Mouse (Mus musculus): ENCODE measurements at regions not wholly inside any gene's neighbourhood (a gene's known extent, or its start where the extent isn't known, plus 50 kb on each side); places are given as distances from the start of the nearest gene placed in this dataset.
"Not testable (repeated sequence)": the region's sequence is repeated elsewhere in the genome, so short reads cannot be mapped to it uniquely, and the experiment has no call there.

DNA sequence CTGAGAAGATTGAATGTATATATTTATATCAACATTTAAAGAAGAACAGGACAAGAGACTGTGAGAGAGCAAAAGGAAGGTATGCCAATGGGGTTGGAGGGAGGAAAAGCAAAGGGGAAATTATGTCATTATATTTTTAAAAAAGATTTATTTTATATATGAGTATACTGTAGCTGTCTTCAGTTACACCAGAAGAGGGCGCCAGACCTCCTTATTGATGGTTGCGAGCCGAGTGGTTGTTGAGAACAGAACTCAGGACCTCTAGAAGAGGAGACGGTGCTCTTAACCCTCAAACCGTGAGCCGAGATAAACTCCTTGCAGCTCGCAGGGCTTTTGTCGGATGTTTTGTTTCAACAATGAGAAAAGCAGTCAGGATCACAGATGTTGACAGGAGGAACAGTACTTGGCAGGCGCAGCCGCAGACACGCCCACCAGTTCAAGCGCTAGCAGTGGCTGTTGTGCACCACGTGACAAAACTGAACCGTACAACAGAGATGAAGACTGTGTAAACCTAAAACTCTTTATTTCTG lies 158.7 kb downstream of the Mat2b start:
- no peak for DNase-seq (ENCODE audit: low read depth, low spot score)

DNA sequence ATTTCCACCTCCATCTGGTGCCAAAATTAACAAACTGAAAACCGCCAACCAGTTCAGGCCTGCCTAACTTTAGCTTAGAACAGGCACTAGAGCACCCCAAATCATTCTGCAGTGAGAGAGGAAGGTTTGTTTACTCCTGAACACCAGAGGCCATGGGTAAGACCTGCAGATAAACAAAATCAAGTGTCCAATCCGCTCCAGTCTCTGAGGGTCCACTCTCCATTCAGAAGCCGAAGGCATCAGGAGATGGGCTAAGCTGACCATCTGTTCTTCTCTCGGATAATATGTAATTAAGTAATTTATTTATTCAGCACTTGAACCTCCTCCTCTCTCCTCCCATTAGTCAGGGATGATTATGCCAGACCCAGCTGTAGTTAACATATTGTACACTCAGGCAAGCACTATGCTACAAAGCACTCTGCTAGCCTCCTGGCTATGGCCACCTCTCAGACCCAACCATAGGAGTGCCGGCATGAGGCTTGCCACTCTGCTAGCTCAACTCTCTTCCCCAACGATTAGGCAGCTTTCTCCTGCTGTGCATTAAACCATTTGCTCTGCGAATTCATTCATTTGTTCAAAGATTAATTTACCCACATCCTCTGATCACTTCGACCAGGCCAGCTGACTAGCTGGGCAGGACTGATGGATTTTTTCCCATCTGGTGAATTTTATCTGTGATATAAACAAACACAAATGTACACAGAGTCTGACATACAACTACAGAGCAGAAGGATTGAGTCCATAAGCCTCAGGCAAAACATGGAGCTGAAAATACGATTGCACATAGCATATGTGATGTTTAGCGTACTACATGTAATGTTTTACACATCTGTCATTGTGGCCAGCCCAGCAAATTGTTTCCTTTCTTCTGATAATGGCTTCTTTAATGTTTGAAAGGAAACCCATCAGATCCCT lies 184.4 kb downstream of the Mat2b start:
- DNase-seq (ENCODE audit: low read depth, low spot score): no peak

DNA sequence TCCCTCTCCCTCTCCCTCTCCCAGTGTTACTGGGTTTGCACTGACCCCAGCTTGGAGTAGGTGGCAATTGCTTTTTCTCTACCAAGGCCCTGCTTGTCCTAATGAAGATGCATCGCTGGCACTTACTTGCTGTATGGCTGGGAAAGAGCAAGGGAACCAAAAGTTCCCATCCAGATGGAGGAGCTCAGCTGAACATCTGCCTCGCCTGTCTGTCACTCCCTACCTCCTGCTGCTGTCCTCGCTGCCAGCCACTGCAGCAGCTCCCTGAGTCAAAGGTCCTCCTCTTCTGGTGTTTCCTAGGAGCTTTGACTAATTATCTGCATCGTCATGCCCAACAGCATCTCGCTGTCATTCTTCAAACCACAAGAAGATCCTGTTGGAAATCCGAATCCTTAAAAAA lies 203.4 kb downstream of the Mat2b start:
- no peak for DNase-seq (ENCODE audit: low read depth, low spot score)

DNA sequence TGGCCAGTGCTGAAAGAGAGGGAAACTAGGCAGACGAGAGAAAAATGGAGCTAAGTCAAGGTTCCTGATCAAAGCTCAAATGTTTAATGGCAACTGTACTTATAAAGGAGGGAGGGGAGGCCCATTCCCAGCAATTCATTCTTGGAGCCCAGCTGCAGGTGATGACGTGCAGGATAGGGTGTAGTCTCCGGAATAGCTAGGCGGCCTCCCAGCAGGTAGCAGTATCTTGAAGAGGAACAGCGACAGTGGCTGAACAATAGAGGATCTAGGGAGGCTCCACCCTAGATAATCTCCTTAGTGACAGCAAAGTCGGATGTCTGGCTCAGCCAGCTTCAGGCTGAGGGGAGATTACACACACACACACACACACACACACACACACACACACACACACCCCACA lies 216.8 kb downstream of the Mat2b start:
- not testable (repeated sequence) for DNase-seq (ENCODE audit: low read depth, low spot score)

DNA sequence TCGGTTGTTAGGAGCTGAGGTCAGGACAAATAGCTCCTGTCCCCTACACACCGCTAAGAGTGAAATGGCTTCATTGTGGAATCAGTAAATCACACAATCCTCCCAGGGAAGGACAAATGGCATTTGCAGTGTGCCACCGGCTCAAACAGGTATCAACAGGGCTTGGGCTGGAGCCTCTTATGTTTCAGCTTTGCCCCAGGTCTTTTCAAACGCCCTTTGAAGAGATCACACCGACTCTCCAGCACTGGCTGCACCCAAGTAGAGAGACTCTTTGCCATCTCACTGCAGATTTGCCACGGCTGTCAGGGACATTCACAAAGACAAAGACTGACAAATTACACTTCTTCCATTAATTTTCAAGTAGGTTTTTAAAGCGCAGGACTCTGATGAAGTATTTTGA lies 217.7 kb downstream of the Mat2b start:
- no peak for DNase-seq (ENCODE audit: low read depth, low spot score)

DNA sequence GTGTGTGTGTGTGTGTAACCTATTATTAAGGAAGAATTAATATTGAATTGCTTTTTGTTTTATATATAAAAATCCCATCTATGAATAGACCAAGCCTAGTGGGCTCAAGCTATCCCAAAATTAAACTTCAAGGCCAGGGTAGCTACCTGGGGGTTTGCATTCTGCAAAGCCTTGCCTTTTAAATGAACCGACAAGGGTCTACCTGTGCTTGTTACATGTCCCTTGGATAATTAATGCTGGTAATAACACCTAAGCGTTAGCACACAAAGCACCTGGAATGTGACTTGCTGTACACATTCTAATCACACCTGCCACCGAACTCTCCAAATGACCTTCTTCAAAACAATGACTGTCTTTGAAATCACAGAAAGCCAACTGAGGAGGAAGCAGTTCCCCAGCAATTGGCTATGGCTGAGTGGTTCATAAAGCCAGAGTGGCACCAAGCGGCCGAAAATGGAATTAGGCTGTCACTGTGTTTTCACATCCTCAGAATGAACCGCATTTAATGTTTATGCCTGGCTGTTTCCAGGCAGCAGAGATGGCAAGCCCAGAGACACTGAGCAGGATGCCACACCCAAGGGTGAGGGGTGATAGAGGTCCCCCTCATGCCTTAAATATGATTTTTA lies 225.8 kb downstream of the Mat2b start:
- peak; percentile 25 for DNase-seq (ENCODE audit: low read depth, low spot score)

DNA sequence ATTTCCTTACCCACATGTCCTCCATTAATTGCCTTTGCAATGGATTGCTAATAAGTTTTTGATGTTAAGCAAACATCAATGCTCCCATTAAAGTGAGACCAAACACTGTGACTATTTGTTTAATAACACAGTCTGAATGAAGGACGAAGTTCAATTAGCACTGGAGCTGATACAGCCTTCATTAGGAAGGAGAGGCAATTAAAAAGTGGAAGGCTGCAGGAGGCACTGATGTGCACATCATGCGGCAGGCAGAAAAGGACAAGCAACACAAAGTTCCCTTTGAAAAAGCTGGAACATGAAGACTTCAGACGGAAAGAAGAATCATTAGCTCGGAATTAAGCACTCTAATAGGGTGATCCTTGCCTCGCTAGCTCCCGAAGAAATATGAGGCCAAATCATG lies 238.4 kb downstream of the Mat2b start:
- no peak for DNase-seq (ENCODE audit: low read depth, low spot score)

DNA sequence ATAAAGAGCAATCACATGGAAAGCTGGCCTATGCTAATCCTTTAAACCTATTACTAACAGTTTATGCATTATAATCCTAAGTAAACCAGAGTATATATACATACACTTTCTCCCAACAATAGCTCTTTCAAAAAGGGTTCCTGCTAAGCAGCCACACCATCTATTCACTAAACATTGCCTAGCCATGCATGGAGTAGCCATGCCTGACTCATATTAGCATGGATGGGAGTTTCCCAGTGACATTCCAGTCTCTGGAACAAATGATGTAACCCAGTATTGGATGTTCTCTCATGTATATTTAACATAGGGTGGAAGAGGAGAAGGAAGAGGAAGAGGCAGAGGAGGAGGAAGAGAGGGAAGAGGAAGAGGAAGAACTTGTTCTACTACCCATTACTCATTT lies 240.0 kb downstream of the Mat2b start:
- not testable (repeated sequence) for DNase-seq (ENCODE audit: low read depth, low spot score)

DNA sequence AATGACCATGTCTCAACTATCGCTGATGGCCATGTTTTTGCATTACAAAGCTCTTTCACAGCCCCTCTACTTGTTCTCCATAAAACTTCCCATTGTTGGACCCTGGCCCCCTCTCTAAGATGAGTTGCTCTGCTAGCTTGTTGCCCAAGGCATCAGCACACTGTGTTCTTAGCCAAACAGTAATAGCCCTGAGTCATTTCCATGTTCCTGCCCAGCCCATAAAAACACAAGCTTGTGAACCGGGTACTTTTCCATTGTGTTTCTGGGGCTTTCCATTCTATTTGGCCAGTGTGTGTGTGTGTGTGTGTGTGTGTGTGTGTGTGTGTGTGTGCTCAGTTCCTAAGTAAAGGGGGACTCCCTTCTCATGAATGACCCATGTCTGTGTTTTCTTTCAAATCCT lies 248.2 kb downstream of the Mat2b start:
- DNase-seq (ENCODE audit: low read depth, low spot score): no peak

DNA sequence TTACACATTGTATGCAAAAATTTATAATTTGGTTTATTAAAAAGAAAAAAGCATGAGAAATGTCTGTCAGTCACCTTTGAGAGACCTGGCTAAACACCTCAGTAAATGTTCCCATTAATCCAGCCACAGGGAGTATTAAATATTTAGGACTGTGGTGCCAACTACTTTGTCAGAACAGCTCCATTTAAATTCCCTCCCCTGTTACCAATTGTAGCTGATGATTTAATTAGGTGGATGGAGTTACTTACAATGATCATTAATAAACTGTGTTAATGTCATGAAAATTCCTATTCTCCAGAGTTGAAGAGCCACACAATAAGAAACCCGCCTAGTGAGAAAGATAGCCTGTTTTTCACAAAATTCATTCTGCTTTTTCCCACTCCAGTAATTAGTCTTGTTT lies 261.0 kb downstream of the Mat2b start:
- DNase-seq (ENCODE audit: low read depth, low spot score): no peak

DNA sequence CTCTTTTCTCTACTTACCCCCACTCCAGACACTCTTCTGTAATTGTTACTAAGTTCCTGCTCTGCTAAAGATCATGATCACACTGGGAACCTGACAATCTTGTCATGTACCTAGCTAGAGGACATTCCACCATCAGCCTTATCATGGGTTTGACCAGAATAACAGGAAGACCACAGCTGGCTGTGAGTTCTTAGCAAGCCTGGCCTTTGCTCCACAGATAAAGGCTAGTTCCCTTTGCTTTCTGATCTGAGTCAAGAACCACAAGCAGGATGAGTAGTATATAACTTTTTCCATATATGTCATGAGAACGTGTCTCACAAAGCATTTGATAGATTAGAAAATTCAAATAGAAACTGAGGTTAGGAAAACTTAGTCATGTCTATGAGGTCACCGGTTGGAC lies 266.1 kb downstream of the Mat2b start:
- no peak for DNase-seq (ENCODE audit: low read depth, low spot score)

DNA sequence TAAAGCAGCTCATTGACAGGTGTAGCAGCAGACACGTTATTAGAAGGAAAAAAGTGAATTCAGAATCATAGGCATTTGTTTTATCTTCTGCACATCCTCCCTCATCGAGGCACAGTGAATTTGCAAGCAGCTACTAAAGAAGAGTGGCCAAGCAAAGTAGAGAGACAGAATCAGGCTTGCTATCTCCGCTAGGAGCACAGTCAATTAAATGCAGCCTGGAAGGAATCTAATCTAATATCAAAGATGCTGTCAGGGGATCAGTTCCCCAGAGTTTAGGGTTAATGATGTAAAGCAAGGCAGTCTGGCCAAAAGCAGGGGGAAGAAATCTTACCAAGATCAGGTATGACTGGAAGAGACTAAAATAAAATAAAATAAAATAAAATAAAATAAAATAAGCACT lies 270.7 kb downstream of the Mat2b start:
- no peak for DNase-seq (ENCODE audit: low read depth, low spot score)

DNA sequence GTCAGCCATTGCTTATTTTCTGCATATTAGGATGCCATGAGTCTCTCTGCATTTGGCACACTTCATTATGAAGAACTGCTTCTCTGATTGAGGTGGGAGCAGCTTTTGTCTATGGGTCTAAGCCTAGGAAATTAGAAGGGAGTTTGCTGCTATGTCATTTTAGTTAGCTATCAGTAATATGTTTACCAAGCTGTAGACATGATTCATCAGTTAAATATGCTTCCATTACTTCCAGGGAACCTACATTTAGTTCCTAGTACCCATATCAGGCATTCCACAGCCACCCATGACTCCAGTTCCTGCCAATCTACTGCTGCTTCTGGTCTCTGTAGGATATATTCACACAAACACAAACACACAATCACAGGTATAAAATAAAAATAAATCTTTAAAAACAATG lies 287.4 kb downstream of the Mat2b start:
- no peak for DNase-seq (ENCODE audit: low read depth, low spot score)

DNA sequence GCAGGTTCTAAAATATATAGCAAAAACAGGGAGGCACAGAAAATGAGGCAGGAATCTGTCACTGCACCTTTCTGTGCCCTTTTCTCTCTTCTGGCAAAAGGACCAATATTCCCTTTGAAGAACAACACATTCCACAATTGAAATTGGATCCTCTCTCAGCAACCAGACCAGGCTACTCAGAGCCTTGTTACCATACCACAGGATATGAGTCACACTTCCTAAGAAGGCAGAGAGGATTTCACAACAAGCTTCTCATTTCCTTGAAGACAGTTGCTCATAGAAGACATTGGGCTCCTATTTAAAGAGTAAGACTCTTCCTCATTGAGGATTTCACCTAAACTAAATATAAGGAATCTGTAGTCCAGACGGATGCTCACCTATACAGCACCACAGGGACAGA lies 292.8 kb downstream of the Mat2b start:
- DNase-seq (ENCODE audit: low read depth, low spot score): no peak

DNA sequence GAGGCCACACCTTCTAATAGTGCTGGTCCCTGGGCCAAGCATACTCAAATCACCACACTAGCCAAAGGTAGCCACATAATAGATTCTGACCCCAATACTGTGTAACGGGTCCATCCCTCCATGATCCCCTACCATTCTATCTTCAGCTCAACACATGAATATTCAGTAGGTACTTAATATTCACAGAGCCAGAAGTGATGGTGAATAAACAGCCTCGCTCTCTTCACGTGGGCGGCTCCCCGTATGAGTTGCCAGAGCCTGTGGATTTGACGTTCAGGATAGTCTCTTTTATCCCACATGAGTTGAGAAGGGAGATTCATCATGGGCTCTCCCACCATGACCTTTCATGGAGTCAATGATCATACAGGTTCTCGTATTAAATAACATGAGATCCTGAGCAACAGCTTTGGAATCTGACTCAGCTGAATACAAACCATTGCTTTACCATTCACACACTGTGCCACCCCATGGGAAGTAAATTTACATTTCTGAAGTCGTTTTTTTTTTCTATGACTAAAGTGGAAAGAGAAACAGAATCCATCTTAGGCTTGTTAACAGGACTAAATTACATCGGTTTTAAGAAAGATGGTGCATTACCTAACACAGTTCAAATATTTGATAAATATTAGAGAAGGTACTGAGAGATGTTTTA lies 297.4 kb downstream of the Mat2b start:
- DNase-seq (ENCODE audit: low read depth, low spot score): no peak

DNA sequence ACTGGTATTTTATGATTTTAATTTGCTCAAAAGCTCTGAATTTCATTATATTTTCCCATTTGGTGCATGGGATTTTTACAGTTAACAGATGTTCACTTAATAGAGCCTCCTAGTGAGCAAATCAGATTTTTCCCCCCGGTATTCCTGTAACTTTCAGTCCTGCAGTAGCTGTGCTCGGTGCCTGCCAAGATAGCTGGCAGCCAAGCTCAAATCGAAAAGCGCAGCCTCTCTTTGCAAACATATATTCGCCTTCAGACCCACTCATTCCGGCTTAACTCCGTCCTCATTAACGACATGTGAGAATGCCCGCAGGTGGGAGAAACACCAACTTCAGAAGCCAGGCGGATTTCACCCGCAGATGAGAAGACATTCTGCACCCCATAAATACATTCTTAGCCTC lies 299.7 kb downstream of the Mat2b start:
- DNase-seq (ENCODE audit: low read depth, low spot score): no peak

DNA sequence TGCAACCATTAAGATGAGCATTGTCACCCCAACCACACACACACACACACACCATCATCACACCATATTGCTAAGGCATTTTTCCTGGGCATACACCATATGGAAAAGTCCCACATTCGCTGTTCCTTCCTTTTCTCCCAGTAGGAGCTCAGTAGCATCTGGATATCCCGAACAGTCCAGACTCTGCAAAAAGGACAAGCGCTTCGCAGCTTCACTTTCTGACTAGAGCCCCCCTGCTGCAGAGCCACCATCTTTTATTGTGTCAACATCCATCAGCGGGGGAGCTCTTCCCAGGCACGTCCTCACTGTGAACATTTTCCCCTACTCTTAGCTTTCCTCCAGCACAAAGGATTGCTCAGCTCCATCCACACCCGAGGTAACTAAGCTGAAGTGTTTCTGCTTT lies 300.1 kb downstream of the Mat2b start:
- DNase-seq (ENCODE audit: low read depth, low spot score): no peak

DNA sequence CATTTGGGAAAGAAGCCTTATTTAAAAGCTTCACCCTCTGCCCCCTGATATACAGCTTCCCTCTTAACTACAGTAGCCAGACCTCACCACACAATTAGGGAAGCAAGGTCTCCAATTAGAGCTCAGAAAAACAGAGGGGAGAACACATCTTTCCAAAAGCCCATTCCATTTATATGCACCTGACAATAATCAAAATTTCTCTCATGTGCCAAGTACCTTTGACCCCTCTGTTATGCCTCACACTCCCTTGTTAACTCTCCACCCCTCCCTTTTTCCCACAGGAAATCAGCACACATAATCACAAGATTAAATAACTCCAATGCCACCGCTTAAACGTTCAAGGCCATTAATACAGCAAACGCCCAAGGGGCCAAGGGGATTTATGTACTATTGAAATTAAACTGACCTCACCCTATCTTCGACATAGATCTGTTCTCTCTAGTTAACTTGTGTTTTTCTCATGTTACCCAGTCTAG lies 300.7 kb downstream of the Mat2b start:
- no peak for DNase-seq (ENCODE audit: low read depth, low spot score)

DNA sequence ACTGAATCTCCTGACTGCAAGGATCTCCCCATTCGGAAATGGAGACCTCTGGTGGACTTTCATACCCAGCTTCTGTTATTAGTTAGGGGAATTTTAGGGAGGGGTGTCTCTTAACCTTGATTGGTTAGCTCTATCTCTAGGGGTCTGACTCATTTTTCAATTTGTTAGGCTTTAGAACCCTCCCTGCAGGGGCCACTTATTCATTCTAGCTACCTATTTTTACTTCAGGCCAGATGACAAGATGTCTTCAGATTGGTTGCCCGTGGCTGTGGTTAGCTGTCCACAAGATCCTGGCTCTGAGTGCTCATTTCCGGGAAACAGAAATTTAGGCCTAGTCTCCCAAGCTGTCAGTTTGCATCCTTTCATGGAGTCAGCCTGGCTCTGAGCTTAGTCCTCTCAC lies 314.3 kb downstream of the Mat2b start:
- no peak for DNase-seq (ENCODE audit: low read depth, low spot score)

DNA sequence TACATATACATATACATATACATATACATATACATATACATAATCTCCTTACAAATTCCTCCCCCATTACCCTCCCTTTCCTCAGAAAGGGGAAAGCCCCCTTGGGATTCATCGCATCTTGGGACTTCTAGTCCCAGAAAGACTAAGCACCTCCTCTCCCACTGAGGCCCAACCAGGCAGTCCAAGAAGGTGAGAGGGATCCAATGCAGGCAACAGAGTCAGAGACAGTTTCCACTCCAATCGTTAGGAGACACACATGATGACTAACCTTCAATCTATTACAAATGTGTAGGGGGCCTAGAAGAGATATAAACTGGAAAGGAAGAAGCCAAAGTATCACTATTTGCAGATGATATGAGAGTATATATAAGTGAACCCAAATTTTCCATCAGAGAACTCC lies 323.3 kb downstream of the Mat2b start:
- DNase-seq (ENCODE audit: low read depth, low spot score): no peak

DNA sequence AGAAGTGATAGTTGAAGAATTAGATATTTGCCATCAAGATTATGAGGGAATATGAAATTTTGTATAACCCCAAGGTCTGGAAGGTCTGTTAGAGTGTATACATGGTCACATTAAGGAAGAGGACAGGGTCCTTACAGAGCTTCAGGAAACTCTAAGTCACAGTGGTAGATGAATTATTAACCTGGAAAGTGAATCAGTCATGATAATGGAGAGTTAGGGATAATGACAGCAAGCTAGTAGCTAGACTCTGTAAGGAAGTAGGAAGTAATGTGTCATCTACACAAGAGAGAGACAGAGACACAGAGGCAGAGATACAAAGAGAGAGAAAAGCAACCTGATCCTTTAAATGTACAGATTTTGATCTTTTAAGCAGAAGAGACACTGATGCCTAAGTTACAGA lies 328.4 kb downstream of the Mat2b start:
- DNase-seq (ENCODE audit: low read depth, low spot score): no peak

DNA sequence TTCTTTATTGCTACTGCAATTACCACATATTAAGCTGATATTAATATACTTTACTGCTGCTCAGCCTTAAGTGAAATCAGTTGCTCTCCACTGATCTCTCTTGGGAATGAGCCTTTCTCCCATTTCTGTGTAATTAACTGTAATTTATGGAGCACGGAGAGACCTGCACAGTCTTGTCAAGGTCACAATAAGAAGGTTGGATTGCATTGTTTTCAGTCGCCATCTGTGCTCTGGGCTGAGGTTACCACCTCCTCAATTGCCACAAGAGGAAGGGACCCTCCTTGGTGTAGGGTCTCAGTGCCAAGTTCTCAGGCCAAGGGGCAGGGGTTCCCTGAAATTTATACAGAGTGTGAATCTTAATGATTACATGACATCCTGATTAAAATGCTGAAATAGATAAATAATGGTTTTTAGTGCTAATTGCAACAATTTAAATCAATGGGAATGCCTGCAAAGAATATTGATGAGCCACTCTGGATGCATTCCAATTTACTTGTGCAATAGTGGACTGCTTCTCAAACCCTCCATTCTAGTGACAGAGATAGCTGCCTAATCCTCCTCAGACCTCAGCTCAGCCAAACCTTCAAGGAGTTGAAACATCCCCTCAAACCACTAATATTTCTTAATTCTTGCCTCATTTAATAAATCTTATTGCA lies 332.3 kb downstream of the Mat2b start:
- no peak for DNase-seq (ENCODE audit: low read depth, low spot score)

All from retina, adult 2 months (tissue).